Mouse (Mus musculus) thymus, adult 2 months (tissue): ENCODE measurements around the gene Narfl. TPM values are rescaled to one million over a fixed set of nuclear protein-coding genes. Genes with fewer than 3 reads are reported as not detected.
A peak's percentile ranks its signal among the peaks of the same experiment; 100 is the strongest.

Experiments used
- DNase-seq: peaks from one replicate; pipeline ENCODE4 v3.0.0; 2021
- H3K27ac ChIP-seq: fragments of 200-500 bp; 2 replicates; pipeline ENCODE4 v1.5.1; 2012; ENCODE audit warnings: low read length, control low read depth; ENCODE audit not compliant: control insufficient read depth, insufficient read depth
- H3K27me3 ChIP-seq: fragments of 200-500 bp; 2 replicates; pipeline ENCODE4 v1.6.1; 2012; ENCODE audit warnings: mild to moderate bottlenecking, low read length, moderate library complexity, mixed read lengths; ENCODE audit not compliant: control insufficient read depth, insufficient read depth
- H3K36me3 ChIP-seq: fragments of 200-500 bp; 2 replicates; pipeline ENCODE4 v1.6.1; 2012; ENCODE audit warnings: mild to moderate bottlenecking, low read length, moderate library complexity; ENCODE audit not compliant: control insufficient read depth, insufficient read depth
- H3K4me1 ChIP-seq: fragments of 200-500 bp; replicated peaks from 2 replicates; pipeline ENCODE4 v1.6.1; 2012; ENCODE audit warnings: low read length; ENCODE audit not compliant: control insufficient read depth, insufficient read depth
- H3K4me3 ChIP-seq: fragments of 200-500 bp; 2 replicates; pipeline ENCODE4 v1.5.1; 2012; ENCODE audit warnings: mild to moderate bottlenecking, low read length, control low read depth, moderate library complexity; ENCODE audit not compliant: control insufficient read depth, insufficient read depth
- CTCF ChIP-seq: fragments of 200-500 bp; IDR thresholded peaks from 2 replicates; pipeline ENCODE4 v1.5.1; 2012; ENCODE audit warnings: mild to moderate bottlenecking, control low read depth, low read length, moderate library complexity, borderline replicate concordance; ENCODE audit not compliant: control insufficient read depth, poor library complexity, insufficient read depth; ENCODE audit errors: extremely low read depth
- POLR2A ChIP-seq: fragments of 200-500 bp; IDR thresholded peaks from 2 replicates; pipeline ENCODE4 v1.6.1; 2012; ENCODE audit warnings: mild to moderate bottlenecking, low read length, control low read depth, moderate library complexity; ENCODE audit not compliant: control insufficient read depth, poor library complexity, insufficient read depth; ENCODE audit errors: extremely low read depth
- WGBS: fragments of 180-500 bp; shearing (Covaris S2); methylation state at CpG from one replicate; pipeline ENCODE4 v1.1.7; 2018; 5-methylcytosine and 5-hydroxymethylcytosine counted together
- polyA plus RNA-seq: library from polyadenylated mRNA; depleted of rRNA; stranded (reverse); fragments of >200 nt; gene quantifications from 2 replicates; pipeline ENCODE4 v1.2.3, GENCODE M21; 2012

Gene Narfl
- polyA plus RNA-seq, 1 experiment, result 33.5 TPM

DNA sequence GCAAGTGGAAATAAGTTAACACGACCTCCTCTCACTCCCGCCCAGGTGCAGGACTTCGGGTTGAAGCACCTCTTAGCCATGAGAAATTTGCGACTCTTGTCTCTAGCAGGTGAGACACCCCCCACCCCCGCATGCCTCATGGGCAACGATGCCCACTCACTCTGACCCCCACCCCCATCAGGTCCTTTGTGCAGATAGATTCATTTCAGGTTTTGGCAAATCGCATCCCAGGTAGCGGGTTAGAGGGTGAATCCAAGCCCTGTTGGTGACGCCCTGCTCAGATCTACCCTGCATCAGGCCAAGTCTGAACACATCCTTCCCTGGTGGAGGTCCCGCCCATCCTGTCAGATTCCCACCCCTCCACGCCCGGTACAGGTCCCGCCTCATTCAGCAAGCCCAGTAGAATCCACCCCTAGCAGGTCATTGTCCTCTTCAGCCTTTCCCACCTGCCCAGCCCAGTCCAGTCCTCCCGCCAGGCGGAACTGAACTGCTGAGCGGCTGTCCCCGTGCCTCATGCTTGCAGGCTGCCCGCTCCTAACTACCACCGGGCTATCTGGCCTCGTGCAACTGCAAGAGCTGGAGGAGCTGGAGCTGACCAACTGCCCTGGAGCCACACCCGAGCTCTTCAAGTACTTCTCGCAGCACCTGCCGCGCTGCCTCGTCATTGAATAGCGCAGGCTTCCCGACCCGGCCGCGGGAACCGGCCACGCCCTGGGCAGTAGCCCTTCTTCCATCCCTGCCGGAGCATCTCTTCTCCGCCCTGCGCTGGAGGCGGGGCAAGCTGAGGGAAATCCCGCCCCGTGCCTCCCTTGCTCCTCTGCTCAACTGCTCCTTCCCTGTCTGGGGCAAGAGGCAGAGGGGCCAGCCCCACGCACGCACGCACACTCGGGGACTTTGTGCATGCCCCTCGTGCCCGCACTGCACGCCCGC is 45.5 kb downstream of the Narfl start:
- Histone ChIP-seq H3K27ac (no peak overlapping the region), H3K4me1 (peaks cover 9% of the 10 kb centered on the region), H3K27me3 (peaks cover 9% of the 10 kb centered on the region; the same call in 1 of the 2 replicates), H3K36me3 (no peaks in the 10 kb centered on the region), H3K4me3 (no peak overlapping the region)
- TF ChIP-seq CTCF, result no peak
- no peak for TF ChIP-seq POLR2A
- no peak for DNase-seq
- 13% methylated on average over 46 of the region's 46 CpGs for WGBS

DNA sequence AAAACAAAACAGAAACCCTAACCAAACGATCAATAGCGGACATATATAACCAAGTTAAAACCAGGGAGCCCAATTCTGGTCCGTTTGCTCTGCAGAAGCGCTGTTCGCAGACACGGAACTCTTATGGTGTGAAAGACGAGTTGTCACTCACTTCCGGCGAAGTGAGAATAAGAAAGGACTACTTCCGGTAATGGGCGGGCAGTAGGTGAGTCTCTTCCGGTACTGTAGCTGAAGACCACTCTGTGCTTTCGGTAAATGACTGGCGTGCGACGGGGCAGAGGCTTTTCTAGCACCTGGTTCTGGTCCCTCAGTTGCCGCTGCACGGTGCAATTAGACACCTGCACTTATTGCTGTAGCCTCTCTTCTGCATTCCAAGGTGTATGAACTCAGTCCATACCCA is 49.9 kb downstream of the Narfl start, which contains the start of gene Wdr24:
Gene Wdr24, plus strand, starts transcription at position 176 of the 400 bp plus-strand sequence.
- H3K36me3 ChIP-seq, result no peaks in the 10 kb centered on the region
- TF ChIP-seq CTCF (no peak), POLR2A (no peak; the same call in 1 of the 2 replicates)
- under 1% methylated on average over 18 of the region's 18 CpGs for WGBS
- H3K27ac ChIP-seq, result peak within 1 kb of the TSS; percentile 50; the same call in 1 of the 2 replicates
- H3K4me1 ChIP-seq, result peaks cover 20% of the 10 kb centered on the region
- peaks cover 9% of the 10 kb centered on the region; the same call in 1 of the 2 replicates for H3K27me3 ChIP-seq
- H3K4me3 ChIP-seq, result peak within 1 kb of the TSS; percentile 96
- DNase-seq, result peak; percentile 80

DNA sequence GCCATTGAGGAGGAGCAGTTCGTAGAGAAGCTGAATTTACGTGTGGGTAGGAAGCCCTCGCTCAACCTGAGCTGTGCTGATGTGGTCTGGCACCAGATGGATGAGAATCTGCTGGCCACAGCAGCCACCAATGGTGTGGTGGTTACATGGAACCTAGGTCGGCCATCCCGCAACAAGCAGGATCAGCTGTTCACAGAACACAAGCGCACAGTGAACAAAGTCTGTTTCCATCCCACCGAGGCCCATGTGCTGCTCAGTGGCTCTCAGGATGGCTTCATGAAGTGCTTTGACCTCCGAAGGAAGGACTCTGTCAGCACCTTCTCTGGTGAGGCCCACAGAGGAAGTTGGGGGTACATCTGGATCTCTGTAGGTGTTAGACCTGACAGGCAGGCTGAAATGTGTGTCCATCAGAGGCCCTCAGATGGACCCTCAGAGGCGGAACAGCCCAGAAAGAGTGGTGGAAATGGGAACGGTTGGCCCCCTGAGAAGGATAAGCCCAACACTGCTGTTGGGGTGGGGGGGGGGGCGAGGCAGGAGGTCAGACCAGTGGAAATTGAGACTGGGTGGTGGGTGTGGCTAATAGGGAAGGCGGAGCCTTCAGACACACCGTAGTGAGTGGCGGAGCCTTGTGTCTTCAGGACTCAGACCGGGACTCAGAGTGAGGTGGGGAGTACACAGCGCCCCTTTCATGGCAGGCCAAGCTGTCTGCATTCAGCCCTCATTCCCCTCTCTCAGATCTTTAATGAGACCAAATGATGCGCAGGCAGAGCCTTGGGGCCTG is 51.0 kb downstream of the Narfl start:
- Histone ChIP-seq H3K4me3 (peak overlapping the region; percentile 96), H3K27me3 (peaks cover 3% of the 10 kb centered on the region; the same call in 1 of the 2 replicates), H3K36me3 (no peaks in the 10 kb centered on the region), H3K4me1 (peaks cover 28% of the 10 kb centered on the region), H3K27ac (no peak overlapping the region)
- TF ChIP-seq POLR2A (no peak), CTCF (no peak)
- 82% methylated on average over 17 of the region's 17 CpGs for WGBS
- DNase-seq, result no peak

- TF ChIP-seq POLR2A (no peak), CTCF (no peak)
- Histone ChIP-seq H3K27me3 (no peaks in the 10 kb centered on the region; the same call in 1 of the 2 replicates), H3K4me1 (peaks cover 31% of the 10 kb centered on the region), H3K4me3 (no peak overlapping the region), H3K27ac (no peak overlapping the region), H3K36me3 (no peaks in the 10 kb centered on the region)
- 97% methylated on average over 6 of the region's 6 CpGs for WGBS
- no peak for DNase-seq
Measured at GRCm38 (mm10) chr17:25825311-25825710, 51.7 kb downstream of the Narfl start.

DNA sequence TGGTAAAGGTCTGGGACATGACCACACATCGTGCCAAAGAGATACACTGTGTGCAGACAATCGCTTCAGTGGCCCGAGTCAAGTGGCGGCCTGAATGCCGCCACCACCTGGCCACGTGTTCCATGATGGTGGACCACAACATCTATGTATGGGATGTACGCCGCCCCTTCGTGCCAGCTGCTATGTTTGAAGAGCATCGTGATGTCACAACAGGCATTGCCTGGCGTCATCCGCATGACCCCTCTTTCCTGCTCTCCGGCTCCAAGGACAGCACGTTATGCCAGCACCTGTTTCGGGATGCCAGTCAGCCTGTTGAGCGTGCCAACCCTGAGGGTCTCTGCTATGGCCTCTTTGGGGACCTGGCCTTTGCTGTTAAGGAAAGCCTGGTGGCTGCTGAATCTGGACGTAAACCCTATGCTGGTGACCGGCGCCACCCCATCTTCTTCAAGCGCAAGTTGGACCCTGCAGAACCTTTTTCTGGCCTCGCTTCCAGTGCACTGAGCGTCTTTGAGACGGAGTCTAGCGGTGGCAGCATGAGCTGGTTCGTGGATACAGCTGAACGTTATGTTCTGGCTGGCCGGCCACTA is 52.5 kb downstream of the Narfl start:
- 98% methylated on average over 27 of the region's 27 CpGs for WGBS
- Histone ChIP-seq H3K4me3 (no peak overlapping the region), H3K4me1 (peaks cover 31% of the 10 kb centered on the region)

GRCm38 (mm10) chr17:25827011-25827410 is 53.4 kb downstream of the Narfl start:
- H3K36me3 ChIP-seq, result peaks cover 4% of the 10 kb centered on the region; the same call in 1 of the 2 replicates
- no peak overlapping the region for H3K4me3 ChIP-seq
- no peak for DNase-seq
- no peak overlapping the region for H3K27ac ChIP-seq
- TF ChIP-seq POLR2A (no peak), CTCF (no peak)
- WGBS, result 97% methylated on average over 13 of the region's 13 CpGs
- H3K4me1 ChIP-seq, result peaks cover 40% of the 10 kb centered on the region
- H3K27me3 ChIP-seq, result no peaks in the 10 kb centered on the region

More for the DNA sequence above, 52.5 kb downstream of the Narfl start:
- Histone ChIP-seq H3K27ac (no peak overlapping the region), H3K27me3 (no peaks in the 10 kb centered on the region; the same call in 1 of the 2 replicates), H3K36me3 (peaks cover 4% of the 10 kb centered on the region; the same call in 1 of the 2 replicates)
- no peak for TF ChIP-seq POLR2A
- no peak for DNase-seq
